Mouse (Mus musculus) adrenal gland, postnatal 14 days (tissue): ENCODE measurements around the gene Aqp3. TPM values are rescaled to one million over a fixed set of nuclear protein-coding genes. Genes with fewer than 3 reads are reported as not detected.

Source experiments
- DNase-seq: peaks from one replicate; pipeline ENCODE4 v3.0.0; 2021; ENCODE audit warnings: mixed read lengths
- long read RNA-seq, 2 experiments: library from polyadenylated mRNA; stranded (forward); transcript quantifications; one replicate each; pipeline ENCODE4 v2.0.0; 2021
- total RNA-seq: library from RNA; stranded (reverse); gene quantifications from 2 replicates; pipeline ENCODE4 v1.2.3, GENCODE M21; 2021

The Aqp3 gene
- 2.7 TPM in 1 of 2 replicates, not detected in the other for total RNA-seq
- long read RNA-seq, experiment 1, partial matches to known transcripts, result 0 of 1 reads
- long read RNA-seq, experiment 1, other reads (novel, unspliced or antisense), result 0 of 1 reads
- long read RNA-seq, experiment 2, result 0 reads

DNA sequence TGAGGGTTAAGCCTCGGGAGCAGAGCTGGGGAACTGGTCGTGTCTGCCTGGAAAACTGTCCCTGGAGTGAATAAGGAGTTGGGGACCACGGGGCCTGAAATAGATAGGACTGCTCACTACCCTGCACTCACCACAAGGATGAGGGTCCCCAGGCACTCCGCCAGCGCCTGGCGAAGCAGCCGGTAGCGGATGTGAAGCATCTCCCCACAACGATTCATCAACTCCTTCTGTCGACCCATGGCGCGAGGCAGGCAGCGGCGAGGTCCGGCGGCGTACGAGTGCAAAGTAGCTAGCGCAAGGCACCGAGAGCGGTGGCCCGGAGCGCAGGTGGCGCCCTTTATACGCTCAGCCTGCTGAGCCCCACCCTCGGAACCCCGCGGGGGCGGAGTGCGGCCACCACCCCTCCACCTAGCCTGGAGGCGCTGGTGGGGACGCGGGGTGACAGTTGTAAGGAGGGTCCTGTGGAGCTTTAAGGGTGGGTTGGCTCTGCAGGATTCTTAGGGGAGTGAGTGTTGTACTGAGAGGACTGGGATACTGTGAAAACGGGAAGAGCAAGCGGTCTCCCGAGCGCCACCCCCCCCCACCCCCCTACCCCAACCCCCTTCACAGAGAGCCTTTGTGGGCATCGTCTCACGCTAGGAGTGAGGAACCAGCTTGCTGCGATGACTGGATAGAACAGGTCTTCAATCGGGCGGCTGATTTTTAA, at the start of gene Aqp3:
Gene Aqp3, minus strand, starts transcription at position 313 of the 706 bp plus-strand sequence.
- peak; percentile 62 for DNase-seq

- DNase-seq, result no peak
These were observed 44.6 kb upstream of the Aqp3 start for GRCm38 (mm10) chr4:41142601-41143000.

DNA sequence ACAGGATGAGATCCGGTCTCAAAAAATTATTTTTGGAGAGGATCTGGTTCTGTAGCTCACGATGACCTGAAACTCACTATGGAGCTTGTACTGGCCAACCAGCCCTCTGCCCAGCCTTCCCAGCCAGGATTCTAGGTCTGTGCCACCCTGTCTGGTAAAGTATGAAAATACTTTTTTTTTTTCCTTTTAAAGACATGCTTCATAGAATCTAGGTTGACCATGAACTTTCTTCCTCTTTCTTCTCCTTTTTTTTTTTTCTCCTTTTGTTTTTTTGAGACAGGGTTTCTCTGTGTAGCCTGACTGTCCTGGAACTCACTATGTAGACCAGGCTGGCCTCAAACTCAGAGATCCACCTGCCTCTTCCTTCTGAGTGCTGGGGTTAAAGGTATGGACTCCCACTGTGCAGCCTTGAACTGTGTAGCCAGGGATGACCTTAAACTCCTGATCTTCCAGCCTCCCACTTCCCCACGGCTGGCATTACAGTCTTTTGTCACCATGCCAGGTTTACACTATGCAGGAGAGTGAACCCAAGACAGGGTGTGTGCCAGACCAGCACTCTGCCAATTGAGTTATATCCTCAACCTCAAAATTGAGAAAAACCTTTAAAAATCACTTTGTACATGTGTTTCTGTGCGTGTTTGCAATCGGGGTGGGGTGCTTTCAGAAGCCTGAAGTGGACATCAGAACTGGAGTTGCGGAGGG, 42.3 kb upstream of the Aqp3 start:
- peak; percentile 35 for DNase-seq

- DNase-seq, result no peak
These were observed 38.8 kb upstream of the Aqp3 start for GRCm38 (mm10) chr4:41136811-41137210.

DNA sequence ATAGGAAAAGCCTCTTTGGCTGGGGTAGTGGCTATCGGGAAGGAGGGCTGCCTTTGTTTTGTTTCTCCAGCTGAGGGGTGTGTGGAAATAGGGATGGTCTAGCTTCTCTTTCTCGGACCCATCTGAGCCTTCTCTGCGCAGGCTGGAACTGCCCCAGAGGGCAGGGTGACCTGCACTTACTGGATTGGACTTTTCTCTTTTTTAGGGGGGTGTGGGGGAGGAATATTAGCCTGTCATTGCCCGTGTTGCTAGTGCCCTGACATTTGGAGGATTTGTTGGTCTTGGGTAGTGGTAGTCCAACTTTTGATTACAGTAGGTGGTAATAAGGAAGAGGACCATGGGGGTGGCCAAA, 38.4 kb upstream of the Aqp3 start:
- DNase-seq, result peak; percentile 66

GRCm38 (mm10) chr4:41135711-41136453, 37.9 kb upstream of the Aqp3 start, which contains the start of gene Ube2r2:
Gene Ube2r2 (plus strand): TSS chr4:41135743.
- DNase-seq, result peak; percentile 84

- peak; percentile 89 for DNase-seq
These were observed 37.1 kb upstream of the Aqp3 start for GRCm38 (mm10) chr4:41134935-41135710.

GRCm38 (mm10) chr4:41133529-41134291, 35.7 kb upstream of the Aqp3 start:
- no peak for DNase-seq

DNA sequence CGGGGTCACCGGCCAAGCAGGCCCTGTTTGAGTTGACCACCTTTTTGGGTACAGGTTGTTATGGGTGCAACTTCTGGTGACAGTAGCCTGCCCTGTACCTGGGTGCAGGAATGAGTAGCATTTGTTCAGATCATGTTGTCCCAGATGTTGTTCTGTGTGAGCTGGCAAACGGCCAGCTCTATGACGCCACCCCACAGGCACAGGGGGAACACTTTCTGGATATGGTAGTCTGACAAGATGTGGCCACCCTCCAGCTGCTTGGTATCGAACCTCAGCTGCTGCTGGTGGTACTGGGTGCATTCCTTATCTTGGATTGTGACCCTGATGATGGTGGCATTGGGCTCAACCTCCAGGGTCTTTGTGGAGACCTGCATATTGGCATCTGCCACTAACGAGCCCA, 34.5 kb upstream of the Aqp3 start:
- DNase-seq, result no peak

DNA sequence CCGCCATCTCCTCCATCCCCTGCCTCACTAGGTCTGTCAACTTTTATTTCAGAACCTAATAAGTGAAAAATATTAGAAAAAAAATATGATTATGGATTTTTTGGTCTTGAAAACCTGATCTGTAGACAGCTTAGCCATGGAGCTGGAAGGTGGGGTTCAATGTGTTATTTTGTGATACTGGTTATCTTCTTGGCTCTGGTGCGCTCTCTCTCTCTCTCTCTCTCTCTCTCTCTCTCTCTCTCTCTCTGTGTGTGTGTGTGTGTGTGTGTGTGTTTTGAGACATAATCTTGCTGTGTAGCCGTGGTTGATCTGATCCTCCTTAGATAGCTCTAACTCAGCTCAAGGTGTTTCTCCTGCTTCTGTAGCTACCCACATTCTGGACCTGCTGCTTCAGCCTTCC, 31.9 kb upstream of the Aqp3 start:
- no peak for DNase-seq

DNA sequence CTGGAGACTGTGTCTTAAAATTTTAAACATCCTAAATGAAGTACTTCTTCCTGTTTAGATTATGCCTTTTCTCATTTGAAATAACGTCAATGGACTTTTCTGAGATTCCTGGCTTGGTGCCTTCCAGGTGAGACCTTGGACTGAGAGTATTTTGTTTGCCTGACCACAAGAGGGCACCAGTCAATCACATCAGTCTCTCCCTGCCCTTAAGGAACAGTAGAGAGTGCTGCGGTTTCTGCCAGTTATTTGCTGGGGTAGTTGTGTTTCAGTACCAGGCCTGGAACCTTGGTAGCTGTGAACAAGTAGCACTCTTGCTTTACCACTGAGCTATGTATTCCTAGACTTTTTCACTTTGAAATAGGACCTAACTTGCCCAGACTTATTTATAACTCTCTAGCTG, 31.4 kb upstream of the Aqp3 start:
- peak; percentile 80 for DNase-seq

GRCm38 (mm10) chr4:41124180-41124951, 26.4 kb upstream of the Aqp3 start, which contains the start of gene Nol6:
Gene Nol6 (minus strand): TSS chr4:41124455.
- DNase-seq, result peak; percentile 98

DNA sequence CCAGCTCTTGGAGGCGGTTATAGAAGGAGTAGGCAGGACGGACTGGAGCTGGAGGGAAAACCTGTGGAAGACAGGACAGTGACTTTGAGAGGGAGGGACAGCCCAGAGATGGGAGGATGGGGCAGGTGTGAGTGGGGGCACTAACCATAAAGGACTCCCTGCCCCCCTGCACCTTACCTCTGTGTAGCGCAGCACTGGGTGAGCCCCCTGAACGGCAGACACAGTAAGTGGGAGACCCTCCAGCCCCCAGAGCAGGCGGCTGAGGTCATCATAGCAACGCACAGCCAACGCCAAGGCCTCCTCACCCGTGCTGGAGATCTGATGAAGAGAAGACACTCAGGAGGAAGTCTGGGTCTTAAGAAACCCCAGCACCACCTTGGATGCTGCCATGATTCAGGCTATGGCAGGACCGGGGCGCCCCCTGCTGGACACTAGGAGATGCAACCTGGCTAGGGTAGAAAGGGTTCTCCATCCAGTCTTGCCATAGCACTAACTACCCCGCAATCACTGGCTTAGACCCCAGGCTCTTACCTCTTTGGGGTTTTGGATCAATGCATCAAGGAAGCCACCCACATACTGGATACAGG, 20.8 kb upstream of the Aqp3 start:
- DNase-seq, result peak; percentile 89

GRCm38 (mm10) chr4:41116817-41117216, 18.8 kb upstream of the Aqp3 start:
- no peak for DNase-seq

DNA sequence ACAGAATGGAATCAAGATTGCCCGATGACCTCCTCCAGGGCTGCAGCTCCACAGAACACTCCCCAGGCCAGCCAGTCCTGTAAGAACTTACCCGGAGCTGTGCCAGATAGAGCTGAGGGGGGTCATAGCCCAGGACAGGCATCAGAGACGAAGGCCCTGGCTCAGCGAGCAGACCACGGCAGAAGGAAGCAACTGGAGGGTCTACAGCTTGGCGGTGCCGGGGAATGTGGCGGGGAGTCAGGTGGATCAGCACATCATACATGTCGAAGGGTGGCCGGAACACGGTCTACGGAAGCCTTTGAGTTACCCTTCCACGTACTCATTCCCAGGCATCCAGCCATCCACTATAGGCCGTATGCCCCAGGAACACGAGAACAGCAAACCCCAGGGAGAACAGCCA, 17.8 kb upstream of the Aqp3 start:
- DNase-seq, result no peak

DNA sequence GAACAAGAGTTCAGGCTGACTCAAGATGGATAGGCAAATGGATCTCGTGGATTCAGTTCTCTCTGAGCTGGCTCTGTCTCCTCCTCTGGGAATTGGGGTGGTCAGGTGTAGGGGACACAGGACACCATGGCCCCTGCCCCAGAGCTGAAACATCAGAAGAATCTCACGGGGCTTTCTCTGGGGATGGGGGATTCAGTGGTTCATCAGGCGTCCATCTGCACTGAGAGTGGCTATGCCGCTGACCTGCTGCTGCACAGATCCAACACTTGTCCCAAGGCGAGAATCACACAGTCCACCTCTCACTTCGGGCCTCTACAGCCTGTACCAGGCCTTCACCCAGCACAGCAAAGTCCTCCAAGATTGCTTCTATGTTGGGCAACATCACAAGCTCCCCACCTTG, 17.1 kb upstream of the Aqp3 start:
- DNase-seq, result no peak

- no peak for DNase-seq
These were observed 16.5 kb upstream of the Aqp3 start for GRCm38 (mm10) chr4:41114358-41115070.

DNA sequence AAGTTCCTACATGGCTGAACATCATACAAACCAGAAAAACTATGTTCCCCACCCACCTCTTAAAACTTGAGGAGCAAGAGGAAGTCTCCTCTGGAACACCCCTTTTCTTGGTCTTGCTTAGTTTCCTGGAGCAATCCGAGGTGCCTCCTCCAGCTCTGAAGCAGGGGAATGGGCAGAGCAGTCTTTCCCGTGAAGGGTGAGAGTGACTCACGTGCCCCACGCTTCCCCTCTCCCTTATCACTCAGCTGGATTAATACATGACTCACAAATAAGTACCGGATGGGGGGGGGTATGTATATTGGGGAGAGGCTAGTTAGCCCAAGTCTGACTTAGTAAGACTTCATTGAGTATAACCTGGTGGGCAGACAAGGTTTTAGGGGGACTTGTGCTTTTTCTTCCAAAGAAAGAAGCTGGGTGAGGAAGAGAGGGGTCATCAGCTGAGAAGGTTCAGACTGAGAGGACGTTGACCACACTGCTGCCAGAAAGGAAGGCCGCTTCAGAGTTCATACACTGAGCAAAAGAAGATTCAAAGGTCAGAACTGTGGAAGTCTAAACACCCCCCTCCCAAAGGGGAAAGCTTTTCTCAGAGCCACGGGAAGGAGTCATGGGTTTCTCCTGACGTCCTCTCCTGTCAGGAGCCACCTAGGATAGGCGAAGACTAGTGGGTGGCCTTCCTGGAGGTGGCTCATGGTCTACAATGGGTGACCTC, 10.9 kb upstream of the Aqp3 start:
- no peak for DNase-seq

DNA sequence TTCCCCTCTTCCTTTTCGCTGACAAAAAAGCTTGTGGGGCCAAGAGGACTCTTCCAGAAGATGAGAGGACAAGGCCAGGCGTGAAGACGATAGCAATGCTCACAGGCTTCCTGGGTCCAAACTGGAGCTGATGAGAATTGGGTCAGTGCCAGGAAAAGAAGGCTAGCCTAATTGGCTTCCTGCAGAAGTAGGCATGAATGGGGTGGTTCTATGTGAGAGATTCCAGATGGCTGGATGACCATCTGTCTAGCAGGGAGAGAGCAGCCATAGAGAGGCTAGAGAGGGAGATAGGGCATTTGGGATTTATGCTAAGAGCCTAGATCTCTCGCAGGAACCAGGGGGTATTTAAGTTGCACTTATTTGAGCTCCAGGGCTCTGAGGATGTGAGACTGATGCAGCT, 9.5 kb upstream of the Aqp3 start:
- DNase-seq, result no peak
